Mouse (Mus musculus): ENCODE measurements around the gene Lhfp.
"Not testable (repeated sequence)": the region's sequence is repeated elsewhere in the genome, so short reads cannot be mapped to it uniquely, and the experiment has no call there.

Lhfp gene

GRCm38 (mm10) chr3:53109879-53110278, 68.6 kb downstream of the Lhfp start:
- no peak overlapping the region for H3K4me3 ChIP-seq (replicated peaks; ENCODE audit: low read length)
- no peak for TF ChIP-seq POU5F1 (IDR thresholded peaks at IDR 0.05; ENCODE audit: borderline replicate concordance, low read length)
- no peak for TF ChIP-seq NANOG (IDR thresholded peaks at IDR 0.05; ENCODE audit: borderline replicate concordance, low read length)
- TF ChIP-seq CTCF (conservative IDR thresholded peaks at IDR 0.05; ENCODE audit: low read length) = no peak
- H3K36me3 ChIP-seq (ENCODE audit: insufficient read depth, low read length) = peaks cover 37% of the 10 kb centered on the region
- H3K4me1 ChIP-seq (replicated peaks; ENCODE audit: low read depth, low read length) = peaks cover 56% of the 10 kb centered on the region
- no peaks in the 10 kb centered on the region for H3K9me3 ChIP-seq (ENCODE audit: low read length)
- H3K27me3 ChIP-seq (ENCODE audit: insufficient read depth, low read length) = no peaks in the 10 kb centered on the region

GRCm38 (mm10) chr3:53112048-53112447, 70.7 kb downstream of the Lhfp start:
- Histone ChIP-seq H3K4me1 (replicated peaks; ENCODE audit: low read depth, low read length) (peaks cover 55% of the 10 kb centered on the region), H3K4me3 (replicated peaks; ENCODE audit: low read length) (0 out of 2 replicates have a peak overlapping the region, but pooled peaks have one; percentile 73)

DNA sequence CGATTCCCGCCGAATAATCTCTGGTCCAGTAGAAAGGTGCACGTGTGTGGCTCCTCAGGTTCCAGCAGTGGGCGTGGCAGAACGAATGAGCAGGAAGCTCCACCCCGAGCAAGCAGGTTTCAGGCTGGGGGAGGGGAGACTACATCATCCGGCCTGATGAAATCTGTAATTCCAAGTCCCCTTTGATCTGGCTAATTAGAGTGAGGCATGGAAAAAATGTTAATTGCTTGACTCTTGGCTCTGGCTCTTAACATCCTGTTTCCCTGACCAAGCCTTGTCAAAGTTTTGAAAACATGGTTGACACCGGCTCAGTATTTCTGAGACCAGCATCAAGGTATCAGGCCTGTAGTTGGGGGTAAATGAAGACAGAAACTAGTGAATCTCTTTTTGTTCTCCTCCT, 77.4 kb downstream of the Lhfp start:
- Histone ChIP-seq H3K4me1 (replicated peaks; ENCODE audit: low read depth, low read length) (peaks cover 16% of the 10 kb centered on the region), H3K4me3 (replicated peaks; ENCODE audit: low read length) (peak overlapping the region; percentile 51)
- not testable (repeated sequence) for H3K27me3 ChIP-seq (ENCODE audit: insufficient read depth, low read length); H3K36me3 ChIP-seq (ENCODE audit: insufficient read depth, low read length); H3K9me3 ChIP-seq (ENCODE audit: low read length)

More at GRCm38 (mm10) chr3:53112048-53112447, 70.7 kb downstream of the Lhfp start:
- H3K27me3 ChIP-seq (ENCODE audit: insufficient read depth, low read length) = no peaks in the 10 kb centered on the region
- H3K36me3 ChIP-seq (ENCODE audit: insufficient read depth, low read length) = peaks cover 37% of the 10 kb centered on the region
- TF ChIP-seq POU5F1 (IDR thresholded peaks at IDR 0.05; ENCODE audit: borderline replicate concordance, low read length) = no peak
- no peak for TF ChIP-seq NANOG (IDR thresholded peaks at IDR 0.05; ENCODE audit: borderline replicate concordance, low read length)
- TF ChIP-seq CTCF (conservative IDR thresholded peaks at IDR 0.05; ENCODE audit: low read length) = peak; percentile 99
- no peaks in the 10 kb centered on the region for H3K9me3 ChIP-seq (ENCODE audit: low read length)

- Histone ChIP-seq H3K9me3 (ENCODE audit: low read length) (no peaks in the 10 kb centered on the region), H3K4me1 (replicated peaks; ENCODE audit: low read depth, low read length) (peaks cover 16% of the 10 kb centered on the region), H3K4me3 (replicated peaks; ENCODE audit: low read length) (no peak overlapping the region), H3K27me3 (ENCODE audit: insufficient read depth, low read length) (0 out of 2 replicates have a peak, but pooled peaks cover 1% of the 10 kb centered on the region), H3K36me3 (ENCODE audit: insufficient read depth, low read length) (no peaks in the 10 kb centered on the region)
- TF ChIP-seq NANOG (IDR thresholded peaks at IDR 0.05; ENCODE audit: borderline replicate concordance, low read length) = no peak
- TF ChIP-seq POU5F1 (IDR thresholded peaks at IDR 0.05; ENCODE audit: borderline replicate concordance, low read length) = no peak
- no peak for TF ChIP-seq CTCF (conservative IDR thresholded peaks at IDR 0.05; ENCODE audit: low read length)
Measured at GRCm38 (mm10) chr3:53119978-53120377, 78.7 kb downstream of the Lhfp start.

DNA sequence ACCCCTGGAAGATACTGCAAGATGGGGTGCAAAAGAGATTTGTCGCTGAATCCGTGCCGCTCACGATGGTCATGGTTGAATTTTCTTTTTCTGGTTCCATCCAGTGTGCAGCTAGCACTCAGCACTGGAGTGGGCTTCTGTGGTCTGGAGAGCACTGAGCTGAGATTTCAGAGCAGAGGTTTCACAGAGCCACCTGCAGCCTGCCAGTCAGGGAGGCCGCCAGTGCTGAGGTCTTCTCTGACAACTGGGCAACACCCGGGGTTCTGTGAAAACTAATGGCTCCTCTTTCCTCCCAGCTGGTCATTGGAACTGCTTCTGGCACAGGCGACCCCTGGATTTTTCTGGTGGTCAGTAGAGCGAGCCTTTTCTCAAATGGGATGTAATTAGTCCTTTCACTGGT, 84.2 kb downstream of the Lhfp start:
- TF ChIP-seq NANOG (IDR thresholded peaks at IDR 0.05; ENCODE audit: borderline replicate concordance, low read length) (no peak), CTCF (conservative IDR thresholded peaks at IDR 0.05; ENCODE audit: low read length) (no peak), POU5F1 (IDR thresholded peaks at IDR 0.05; ENCODE audit: borderline replicate concordance, low read length) (no peak)
- Histone ChIP-seq H3K9me3 (ENCODE audit: low read length) (no peaks in the 10 kb centered on the region), H3K4me1 (replicated peaks; ENCODE audit: low read depth, low read length) (no peaks in the 10 kb centered on the region), H3K4me3 (replicated peaks; ENCODE audit: low read length) (no peak overlapping the region), H3K27me3 (ENCODE audit: insufficient read depth, low read length) (0 out of 2 replicates have a peak, but pooled peaks cover 7% of the 10 kb centered on the region), H3K36me3 (ENCODE audit: insufficient read depth, low read length) (no peaks in the 10 kb centered on the region)

- no peak for TF ChIP-seq POU5F1 (IDR thresholded peaks at IDR 0.05; ENCODE audit: borderline replicate concordance, low read length)
- no peak for TF ChIP-seq CTCF (conservative IDR thresholded peaks at IDR 0.05; ENCODE audit: low read length)
- TF ChIP-seq NANOG (IDR thresholded peaks at IDR 0.05; ENCODE audit: borderline replicate concordance, low read length) = no peak
- no peaks in the 10 kb centered on the region for H3K4me1 ChIP-seq (replicated peaks; ENCODE audit: low read depth, low read length)
- no peaks in the 10 kb centered on the region for H3K36me3 ChIP-seq (ENCODE audit: insufficient read depth, low read length)
- no peaks in the 10 kb centered on the region for H3K9me3 ChIP-seq (ENCODE audit: low read length)
- peaks cover 5% of the 10 kb centered on the region; the same call in 1 of the 2 replicates for H3K27me3 ChIP-seq (ENCODE audit: insufficient read depth, low read length)
- H3K4me3 ChIP-seq (replicated peaks; ENCODE audit: low read length) = no peak overlapping the region
Measured at GRCm38 (mm10) chr3:53138785-53139184, 97.5 kb downstream of the Lhfp start.

- Histone ChIP-seq H3K36me3 (ENCODE audit: insufficient read depth, low read length) (no peaks in the 10 kb centered on the region), H3K4me1 (replicated peaks; ENCODE audit: low read depth, low read length) (no peaks in the 10 kb centered on the region), H3K4me3 (replicated peaks; ENCODE audit: low read length) (no peak overlapping the region), H3K9me3 (ENCODE audit: low read length) (no peaks in the 10 kb centered on the region), H3K27me3 (ENCODE audit: insufficient read depth, low read length) (peaks cover 5% of the 10 kb centered on the region; the same call in 1 of the 2 replicates)
- no peak for TF ChIP-seq CTCF (conservative IDR thresholded peaks at IDR 0.05; ENCODE audit: low read length)
- TF ChIP-seq POU5F1 (IDR thresholded peaks at IDR 0.05; ENCODE audit: borderline replicate concordance, low read length) = no peak
- no peak for TF ChIP-seq NANOG (IDR thresholded peaks at IDR 0.05; ENCODE audit: borderline replicate concordance, low read length)
Measured at GRCm38 (mm10) chr3:53139205-53139604, 97.9 kb downstream of the Lhfp start.

DNA sequence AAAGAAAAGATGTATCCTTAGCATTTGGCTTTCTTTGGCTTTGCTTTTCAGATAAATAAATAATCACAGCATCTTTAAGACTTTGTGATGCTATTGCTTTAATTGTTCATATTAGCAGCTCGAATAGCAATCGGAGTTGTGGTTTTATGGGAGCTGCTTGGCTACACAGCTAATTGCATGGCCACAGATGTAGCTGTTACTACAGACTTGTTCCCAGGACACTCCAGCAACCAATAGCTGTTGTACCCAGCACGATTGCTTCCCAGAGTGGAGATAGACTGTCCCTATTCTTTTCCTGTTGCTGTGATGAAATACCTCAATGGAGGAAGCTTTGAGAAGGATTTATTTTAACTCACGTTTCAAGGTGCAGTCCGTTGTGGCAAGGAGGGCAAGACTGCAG, 98.3 kb downstream of the Lhfp start:
- Histone ChIP-seq H3K27me3 (ENCODE audit: insufficient read depth, low read length) (peaks cover 5% of the 10 kb centered on the region; the same call in 1 of the 2 replicates), H3K4me3 (replicated peaks; ENCODE audit: low read length) (no peak overlapping the region), H3K4me1 (replicated peaks; ENCODE audit: low read depth, low read length) (no peaks in the 10 kb centered on the region), H3K36me3 (ENCODE audit: insufficient read depth, low read length) (no peaks in the 10 kb centered on the region), H3K9me3 (ENCODE audit: low read length) (no peaks in the 10 kb centered on the region)
- no peak for TF ChIP-seq POU5F1 (IDR thresholded peaks at IDR 0.05; ENCODE audit: borderline replicate concordance, low read length)
- TF ChIP-seq CTCF (conservative IDR thresholded peaks at IDR 0.05; ENCODE audit: low read length) = no peak
- no peak for TF ChIP-seq NANOG (IDR thresholded peaks at IDR 0.05; ENCODE audit: borderline replicate concordance, low read length)

DNA sequence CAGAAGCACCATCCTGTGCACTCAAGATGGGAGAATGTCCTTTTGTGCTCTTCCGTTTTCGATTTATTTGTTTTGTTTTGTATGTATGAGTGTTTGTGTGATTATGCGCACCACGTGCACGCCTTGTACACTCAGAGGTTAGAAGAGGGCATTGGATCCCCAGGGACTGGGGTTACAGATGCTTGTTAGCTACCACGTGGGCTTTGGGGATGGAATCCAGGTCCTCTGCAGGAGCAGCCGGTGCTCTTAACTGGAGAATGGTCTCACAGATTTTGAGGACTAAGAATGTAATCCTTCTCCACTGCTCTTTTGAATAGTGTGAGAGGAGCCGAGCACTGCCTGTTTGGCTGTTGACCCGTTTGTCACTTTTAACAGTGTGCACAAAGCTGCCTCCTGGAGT, 101.2 kb downstream of the Lhfp start:
- Histone ChIP-seq H3K4me3 (replicated peaks; ENCODE audit: low read length) (no peak overlapping the region), H3K9me3 (ENCODE audit: low read length) (no peaks in the 10 kb centered on the region), H3K4me1 (replicated peaks; ENCODE audit: low read depth, low read length) (no peaks in the 10 kb centered on the region), H3K36me3 (ENCODE audit: insufficient read depth, low read length) (no peaks in the 10 kb centered on the region), H3K27me3 (ENCODE audit: insufficient read depth, low read length) (peaks cover 5% of the 10 kb centered on the region; the same call in 1 of the 2 replicates)
- TF ChIP-seq NANOG (IDR thresholded peaks at IDR 0.05; ENCODE audit: borderline replicate concordance, low read length) (no peak), POU5F1 (IDR thresholded peaks at IDR 0.05; ENCODE audit: borderline replicate concordance, low read length) (no peak), CTCF (conservative IDR thresholded peaks at IDR 0.05; ENCODE audit: low read length) (no peak)

Data from E14TG2a.4 (cell line).